In genomic region chr10:127187371-127188078, GRCm38 (mm10) we compare ENCODE assay signal across 8 mouse cellular contexts. TPM values are rescaled to one million over a fixed set of nuclear protein-coding genes. Genes with fewer than 3 reads are reported as not detected.
DNase-seq lines count a peak whose midpoint lies in the region; ATAC-seq and TF ChIP-seq lines count a peak whose summit lies in the region.

No protein-coding gene starts in this region.

- WGBS in forebrain, postnatal 0 days = 26% methylated on average over 10 of the region's 10 CpGs

- peak; percentile 11; the same call in 1 of the 2 replicates for ATAC-seq in forebrain, postnatal 0 days

- no peak for TF ChIP-seq CTCF in forebrain, postnatal 0 days (IDR thresholded peaks at IDR 0.05; ENCODE audit: low read depth)

- H3K9me3 ChIP-seq in forebrain, postnatal 0 days (ENCODE audit: low read length) = no peaks in the 10 kb centered on the region

- intact Hi-C loops in left cerebral cortex, postnatal 4 days (cut with DNase I) = no loop called here

- DNase-seq in heart, adult 11 months = peak; percentile 89
- no peak for DNase-seq in heart, postnatal 4 days
- peak; percentile 94 for DNase-seq in brain, adult 2 months (ENCODE audit: low read depth, low spot score)
- peak; percentile 60 for DNase-seq in forebrain, postnatal 0 days
- peak; percentile 57 for DNase-seq in left cerebral cortex, postnatal 4 days
- DNase-seq in right cerebral cortex, adult 2 months (ENCODE audit: low spot score in 2 of 2) = peak; percentile 79
- no peak for DNase-seq in urinary bladder, adult 2 months (ENCODE audit: low spot score)
- DNase-seq in adrenal gland, adult 18-20 months (ENCODE audit: low spot score in 2 of 2) = no peak

- peak overlapping the region; percentile 64 for H3K4me3 ChIP-seq in forebrain, postnatal 0 days (ENCODE audit: low read depth, low read length)

- H3K27ac ChIP-seq in forebrain, postnatal 0 days (ENCODE audit: low read depth, low read length) = peak overlapping the region; percentile 70

- H3K4me2 ChIP-seq in forebrain, postnatal 0 days (ENCODE audit: low read depth) = peak overlapping the region; percentile 99

- H3K27me3 ChIP-seq in forebrain, postnatal 0 days (ENCODE audit: insufficient read depth, low read length) = no peaks in the 10 kb centered on the region

- peak overlapping the region; percentile 80 for H3K9ac ChIP-seq in forebrain, postnatal 0 days

- H3K4me1 ChIP-seq in forebrain, postnatal 0 days (ENCODE audit: insufficient read depth) = peaks cover 15% of the 10 kb centered on the region; the same call in 1 of the 2 replicates

- H3K36me3 ChIP-seq in forebrain, postnatal 0 days (ENCODE audit: insufficient read depth) = peaks cover 22% of the 10 kb centered on the region

RNA-seq across cellular contexts. Expression of gene Arhgef25, which starts 2.4 kb away (rescaled TPM):
- total RNA-seq in heart, postnatal 4 days (2021) = 10 to 100 TPM; 19.9 to 21.0 TPM
- 45.4 and 61.3 TPM in 2 replicates for total RNA-seq in forebrain, postnatal 0 days (2014; rRNA removed)
- 14.8 and 16.9 TPM in 2 replicates for polyA plus RNA-seq in forebrain, postnatal 0 days (2015; fragmentation: Nextera tagmentation; extraction: Ambion mirVana)
- 10 to 100 TPM; 70.5 to 75.6 TPM for total RNA-seq in left cerebral cortex, postnatal 4 days (2021)
- 178 and 188 TPM in 2 replicates for polyA plus RNA-seq in urinary bladder, adult 2 months (2012; rRNA removed)
- total RNA-seq in adrenal gland, adult 18-20 months (2021) = 10 to 100 TPM; 18.8 to 20.3 TPM

RNA-seq across cellular contexts. Expression of gene Slc26a10, which starts 7.1 kb away (rescaled TPM):
- total RNA-seq in heart, postnatal 4 days (2021) = 10 to 100 TPM; 25.7 to 31.8 TPM
- 0.10 TPM in 1 of 2 replicates, not detected in the other for total RNA-seq in forebrain, postnatal 0 days (2014; rRNA removed)
- 0.80 and 1.1 TPM in 2 replicates for polyA plus RNA-seq in forebrain, postnatal 0 days (2015; fragmentation: Nextera tagmentation; extraction: Ambion mirVana)
- total RNA-seq in left cerebral cortex, postnatal 4 days (2021) = under 1 TPM; 0.83 to 0.88 TPM
- 0.72 and 1.5 TPM in 2 replicates for polyA plus RNA-seq in urinary bladder, adult 2 months (2012; rRNA removed)
- 1 to 10 TPM; 1.1 to 1.8 TPM for total RNA-seq in adrenal gland, adult 18-20 months (2021)

RNA-seq across cellular contexts. Expression of gene Dtx3, which starts 8.0 kb away (rescaled TPM):
- total RNA-seq in heart, postnatal 4 days (2021) = 10 to 100 TPM; 50.0 to 53.8 TPM
- total RNA-seq in forebrain, postnatal 0 days (2014; rRNA removed) = 198 and 245 TPM in 2 replicates
- 175 and 178 TPM in 2 replicates for polyA plus RNA-seq in forebrain, postnatal 0 days (2015; fragmentation: Nextera tagmentation; extraction: Ambion mirVana)
- 100 to 1,000 TPM; 184 to 207 TPM for total RNA-seq in left cerebral cortex, postnatal 4 days (2021)
- polyA plus RNA-seq in urinary bladder, adult 2 months (2012; rRNA removed) = 193 and 272 TPM in 2 replicates
- 10 to 100 TPM; 63.0 to 67.6 TPM for total RNA-seq in adrenal gland, adult 18-20 months (2021)

RNA-seq across cellular contexts. Expression of gene B4galnt1, which starts 22.5 kb away (rescaled TPM):
- total RNA-seq in heart, postnatal 4 days (2021) = 1 to 10 TPM; 2.2 to 2.7 TPM
- 87.9 and 94.4 TPM in 2 replicates for total RNA-seq in forebrain, postnatal 0 days (2014; rRNA removed)
- 87.3 and 87.8 TPM in 2 replicates for polyA plus RNA-seq in forebrain, postnatal 0 days (2015; fragmentation: Nextera tagmentation; extraction: Ambion mirVana)
- 100 to 1,000 TPM in 1 of 2 experiments, 10 to 100 TPM in 1; 99.8 to 109 TPM for total RNA-seq in left cerebral cortex, postnatal 4 days (2021)
- polyA plus RNA-seq in urinary bladder, adult 2 months (2012; rRNA removed) = 6.2 and 7.9 TPM in 2 replicates
- 1 to 10 TPM; 7.8 to 8.6 TPM for total RNA-seq in adrenal gland, adult 18-20 months (2021)

RNA-seq across cellular contexts. Expression of gene Pip4k2c, which starts 23.9 kb away (rescaled TPM):
- total RNA-seq in heart, postnatal 4 days (2021) = 10 to 100 TPM; 25.7 to 26.6 TPM
- 21.5 and 23.3 TPM in 2 replicates for total RNA-seq in forebrain, postnatal 0 days (2014; rRNA removed)
- polyA plus RNA-seq in forebrain, postnatal 0 days (2015; fragmentation: Nextera tagmentation; extraction: Ambion mirVana) = 17.8 and 20.1 TPM in 2 replicates
- total RNA-seq in left cerebral cortex, postnatal 4 days (2021) = 10 to 100 TPM; 23.8 to 25.0 TPM
- polyA plus RNA-seq in urinary bladder, adult 2 months (2012; rRNA removed) = 47.7 and 48.4 TPM in 2 replicates
- total RNA-seq in adrenal gland, adult 18-20 months (2021) = 10 to 100 TPM; 41.5 to 44.7 TPM

Comparison
In these comparisons a context has a peak if more than half of its experiments do, and no peak if none do; other contexts are left out.
1. DNase-seq: peak in heart, adult 11 months (single experiment), brain, adult 2 months (single experiment), forebrain, postnatal 0 days (single experiment), left cerebral cortex, postnatal 4 days (single experiment) and right cerebral cortex, adult 2 months (2 of 2); none in heart, postnatal 4 days (single experiment), urinary bladder, adult 2 months (single experiment) and adrenal gland, adult 18-20 months (0 of 2).
2. RNA of gene Slc26a10, which starts 7.1 kb away (total RNA-seq): 25.7 to 31.8 TPM in heart, postnatal 4 days; 1.1 to 1.8 TPM in adrenal gland, adult 18-20 months, 0.83 to 0.88 TPM in left cerebral cortex, postnatal 4 days and 0.10 TPM in forebrain, postnatal 0 days; every median in the first group is over 4 times any median in the second.